Mouse (Mus musculus) myocyte (in vitro differentiated cells): Measurements from ENCODE around the gene Btn1a1.

Experiments
- CEBPB ChIP-seq: IDR thresholded peaks from 2 replicates; pipeline ENCODE4 v1.6.1; 2011; ENCODE audit warnings: mild to moderate bottlenecking, moderate library complexity; ENCODE audit not compliant: poor library complexity, insufficient read depth, severe bottlenecking
- MAX ChIP-seq: IDR thresholded peaks from one replicate; pipeline ENCODE4 v1.6.1; 2011; ENCODE audit warnings: low read depth, mild to moderate bottlenecking, control low read depth
- MYOG ChIP-seq, 3 experiments: IDR thresholded peaks; one replicate each; pipeline ENCODE4 v1.6.1; 2011; ENCODE audit warnings: control low read depth in 2 of 3, low read depth in 2 of 3, mild to moderate bottlenecking in 2 of 3; ENCODE audit not compliant: insufficient read length in 2 of 3, control insufficient read depth in 1 of 3, insufficient read depth in 1 of 3
- POLR2A ChIP-seq: IDR thresholded peaks from one replicate; pipeline ENCODE4 v1.6.1; 2011; ENCODE audit warnings: low read depth, mild to moderate bottlenecking, control low read depth, moderate library complexity; ENCODE audit not compliant: insufficient read length
- SRF ChIP-seq: IDR thresholded peaks from one replicate; pipeline ENCODE4 v1.6.1; 2011; ENCODE audit warnings: low read depth; ENCODE audit not compliant: control insufficient read depth, insufficient read length
- TCF12 ChIP-seq: IDR thresholded peaks from one replicate; pipeline ENCODE4 v1.6.1; 2011; ENCODE audit warnings: mild to moderate bottlenecking, control low read depth; ENCODE audit not compliant: poor library complexity, insufficient read depth, severe bottlenecking
- TCF3 ChIP-seq: IDR thresholded peaks from one replicate; pipeline ENCODE4 v1.6.1; 2011; ENCODE audit warnings: low read depth, control low read depth; ENCODE audit not compliant: insufficient read length

DNA sequence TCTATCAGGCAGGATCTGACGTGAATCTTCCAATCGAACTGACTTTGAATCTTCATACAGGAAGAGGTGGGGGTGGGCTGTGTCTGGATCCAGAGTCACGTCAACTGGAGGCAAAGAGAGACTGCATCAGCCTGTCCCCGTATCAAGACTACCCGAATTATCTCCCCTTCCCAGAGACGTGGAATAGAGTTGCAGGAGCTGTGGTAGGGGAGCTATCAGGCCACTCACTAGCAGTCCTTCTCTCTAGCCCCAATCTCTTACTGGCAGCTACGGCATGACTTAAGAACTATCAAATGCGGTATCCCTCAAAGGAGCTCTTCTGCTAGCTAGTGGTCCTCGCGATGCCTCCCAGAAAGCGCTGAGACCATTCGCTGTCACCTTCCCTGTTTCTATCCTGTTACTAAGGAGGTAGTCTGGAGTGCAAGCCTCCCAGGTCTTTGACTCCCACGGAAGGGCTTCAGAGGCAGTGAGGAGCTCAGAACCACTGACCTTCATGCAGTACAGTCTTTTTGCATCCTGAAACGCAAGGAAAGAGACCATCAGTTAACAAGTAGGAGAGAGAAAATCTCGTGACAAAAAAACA is 6.3 kb downstream of the Btn1a1 start:
- TF ChIP-seq POLR2A: no peak
- TF ChIP-seq MAX: no peak
- no peak for TF ChIP-seq MYOG (IDR thresholded peaks at IDR 0.05; ENCODE audit: control insufficient read depth in 1 of 3, insufficient read depth in 1 of 3, insufficient read length in 2 of 3, low read depth in 2 of 3)
- TF ChIP-seq SRF: no peak
- no peak for TF ChIP-seq TCF12
- TF ChIP-seq TCF3: no peak
- no peak for TF ChIP-seq CEBPB
